Comparison of ENCODE assay signal across 18 mouse cellular contexts in genomic region chr16:54682815-54683214, GRCm38 (mm10).
A peak's percentile ranks its signal among the peaks of the same experiment; 100 is the strongest.
DNase-seq lines count a peak whose midpoint lies in the region; ATAC-seq and TF ChIP-seq lines count a peak whose summit lies in the region.
"Had no signal": no experiment of that assay in that cellular context is flagged by ENCODE, and none has a peak within 500 bp of the region (broad histone marks: within the 10 kb centered on the region; RNA-seq: fewer than 3 reads in every experiment).

No protein-coding gene starts in this region.

- H3K4me3 ChIP-seq in kidney, embryonic 16.5 days (ENCODE audit: low read length), result no peak overlapping the region
- no peak overlapping the region for H3K4me3 ChIP-seq in intestine, embryonic 15.5 days (replicated peaks)
- no peak overlapping the region for H3K4me3 ChIP-seq in forebrain, postnatal 0 days (ENCODE audit: low read depth, low read length)
- H3K4me3 ChIP-seq: left cerebral cortex, adult 2 months; limb, embryonic 15.5 days; midbrain, embryonic 13.5 days had no signal

- H3K27me3 ChIP-seq in kidney, embryonic 16.5 days (ENCODE audit: insufficient read depth, low read length), result no peaks in the 10 kb centered on the region
- H3K27me3 ChIP-seq in intestine, embryonic 15.5 days (replicated peaks), result no peaks in the 10 kb centered on the region
- H3K27me3 ChIP-seq in forebrain, postnatal 0 days (ENCODE audit: insufficient read depth, low read length), result no peaks in the 10 kb centered on the region
- H3K27me3 ChIP-seq: limb, embryonic 15.5 days; midbrain, embryonic 13.5 days had no signal

- H3K36me3 ChIP-seq in kidney, embryonic 16.5 days (ENCODE audit: insufficient read depth, low read length), result no peaks in the 10 kb centered on the region
- no peaks in the 10 kb centered on the region for H3K36me3 ChIP-seq in intestine, embryonic 15.5 days
- H3K36me3 ChIP-seq in forebrain, postnatal 0 days (ENCODE audit: insufficient read depth), result no peaks in the 10 kb centered on the region
- H3K36me3 ChIP-seq: limb, embryonic 15.5 days; midbrain, embryonic 13.5 days had no signal

- peak; percentile 1 for DNase-seq in kidney, adult 9 months
- no peak for DNase-seq in kidney, postnatal 36 days
- DNase-seq in R1 (ENCODE audit: low read depth, low spot score), result peak; percentile 3
- DNase-seq in urinary bladder, postnatal 14 days (ENCODE audit: low spot score), result peak; percentile 12
- DNase-seq in forebrain, postnatal 0 days, result no peak
- DNase-seq: adrenal gland, adult 8-10 months; cerebellum, adult 8-10 months; gastrocnemius, postnatal 10 days; heart, postnatal 14 days; liver, postnatal 0 days; right cerebral cortex, postnatal 25 days; thymus, adult 18-20 months had no signal

- H3K9ac ChIP-seq in kidney, embryonic 16.5 days (replicated peaks; ENCODE audit: low read length), result no peak overlapping the region
- H3K9ac ChIP-seq in intestine, embryonic 15.5 days, result no peak overlapping the region
- no peak overlapping the region for H3K9ac ChIP-seq in forebrain, postnatal 0 days
- H3K9ac ChIP-seq: limb, embryonic 15.5 days; liver, postnatal 0 days; midbrain, embryonic 13.5 days had no signal

- TF ChIP-seq CTCF in forebrain, postnatal 0 days (IDR thresholded peaks at IDR 0.05; ENCODE audit: low read depth), result no peak

- ATAC-seq in kidney, embryonic 16.5 days (ENCODE audit: low FRiP score, low TSS enrichment), result peak; percentile 86; the same call in 1 of the 2 replicates
- no peak for ATAC-seq in intestine, embryonic 15.5 days
- no peak for ATAC-seq in forebrain, postnatal 0 days
- ATAC-seq: liver, postnatal 0 days; midbrain, embryonic 13.5 days had no signal

- no peak overlapping the region for H3K27ac ChIP-seq in kidney, embryonic 16.5 days (ENCODE audit: low read length)
- H3K27ac ChIP-seq in intestine, embryonic 15.5 days, result no peak overlapping the region
- no peak overlapping the region for H3K27ac ChIP-seq in forebrain, postnatal 0 days (ENCODE audit: low read depth, low read length)
- H3K27ac ChIP-seq: left cerebral cortex, adult 2 months; limb, embryonic 15.5 days; macrophage; midbrain, embryonic 13.5 days had no signal

- WGBS in kidney, embryonic 16.5 days, result 26% methylated on average over 4 of the region's 4 CpGs
- 45% methylated on average over 4 of the region's 4 CpGs for WGBS in intestine, embryonic 15.5 days
- 45% methylated on average over 4 of the region's 4 CpGs for WGBS in forebrain, postnatal 0 days

- H3K9me3 ChIP-seq in kidney, embryonic 16.5 days (ENCODE audit: low read length), result no peaks in the 10 kb centered on the region
- H3K9me3 ChIP-seq in intestine, embryonic 15.5 days, result no peaks in the 10 kb centered on the region
- H3K9me3 ChIP-seq in forebrain, postnatal 0 days (ENCODE audit: low read length), result no peaks in the 10 kb centered on the region
- H3K9me3 ChIP-seq: limb, embryonic 15.5 days; midbrain, embryonic 13.5 days had no signal

- no peak overlapping the region for H3K4me2 ChIP-seq in kidney, embryonic 16.5 days (replicated peaks; ENCODE audit: low read depth, low read length)
- no peak overlapping the region for H3K4me2 ChIP-seq in intestine, embryonic 15.5 days (replicated peaks)
- H3K4me2 ChIP-seq in forebrain, postnatal 0 days (ENCODE audit: low read depth), result no peak overlapping the region
- H3K4me2 ChIP-seq: limb, embryonic 15.5 days; midbrain, embryonic 13.5 days had no signal

- no peaks in the 10 kb centered on the region for H3K4me1 ChIP-seq in kidney, embryonic 16.5 days (ENCODE audit: insufficient read depth, low read length)
- H3K4me1 ChIP-seq in intestine, embryonic 15.5 days (replicated peaks), result no peaks in the 10 kb centered on the region
- H3K4me1 ChIP-seq in forebrain, postnatal 0 days (ENCODE audit: insufficient read depth), result no peaks in the 10 kb centered on the region
- H3K4me1 ChIP-seq: limb, embryonic 15.5 days; midbrain, embryonic 13.5 days had no signal

Comparison
In these comparisons a context has a peak if more than half of its experiments do, and no peak if none do; other contexts are left out.
1. DNase-seq: peak in kidney, adult 9 months (single experiment), R1 (single experiment) and urinary bladder, postnatal 14 days (single experiment); none in kidney, postnatal 36 days (0 of 2) and forebrain, postnatal 0 days (single experiment).